Mouse (Mus musculus) forelimb bud, embryonic 11.5 days (tissue): ENCODE measurements around the gene Epn2.

Source experiments
- DNase-seq: peaks from one replicate; pipeline ENCODE4 v3.0.0-alpha.2; 2012; ENCODE audit warnings: low read depth, low spot score

Epn2 gene

DNA sequence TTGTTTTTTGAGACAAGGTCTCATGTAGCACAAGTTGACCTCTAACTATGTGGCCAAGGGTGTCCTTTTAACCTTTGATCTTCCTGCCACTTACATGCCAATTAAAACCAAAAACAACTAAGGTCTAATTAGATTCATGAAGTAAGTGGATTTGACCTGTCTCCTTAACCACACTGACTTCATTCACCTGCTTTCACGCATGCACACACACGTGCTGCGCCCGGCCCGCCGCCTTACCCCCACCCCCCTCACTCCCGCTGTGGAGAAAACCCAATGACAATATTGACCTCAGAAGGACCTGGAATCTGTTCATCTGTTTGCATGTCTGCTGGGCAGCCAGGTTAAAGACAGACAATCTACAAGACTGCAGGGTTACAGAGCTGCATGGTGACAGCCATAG, 38.8 kb downstream of the Epn2 start:
- DNase-seq = no peak

DNA sequence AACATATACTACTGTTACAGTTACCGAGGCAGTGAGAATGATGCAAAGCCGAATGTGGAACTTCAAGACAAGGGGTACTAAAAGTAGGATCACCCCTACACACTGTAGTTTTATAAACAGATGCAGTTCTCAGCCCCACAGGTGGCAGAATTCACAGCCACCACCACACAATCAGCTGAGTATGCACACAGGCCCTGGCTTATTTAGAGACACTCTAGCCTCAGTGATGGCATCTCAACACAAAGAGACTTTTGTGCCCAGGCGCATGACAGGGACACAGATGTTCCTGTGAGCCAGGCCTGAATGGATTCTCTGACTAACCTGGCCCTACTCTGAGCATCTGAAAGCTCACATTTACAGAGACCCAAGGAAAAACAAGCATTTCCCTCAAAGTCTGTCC, 42.1 kb downstream of the Epn2 start:
- no peak for DNase-seq

DNA sequence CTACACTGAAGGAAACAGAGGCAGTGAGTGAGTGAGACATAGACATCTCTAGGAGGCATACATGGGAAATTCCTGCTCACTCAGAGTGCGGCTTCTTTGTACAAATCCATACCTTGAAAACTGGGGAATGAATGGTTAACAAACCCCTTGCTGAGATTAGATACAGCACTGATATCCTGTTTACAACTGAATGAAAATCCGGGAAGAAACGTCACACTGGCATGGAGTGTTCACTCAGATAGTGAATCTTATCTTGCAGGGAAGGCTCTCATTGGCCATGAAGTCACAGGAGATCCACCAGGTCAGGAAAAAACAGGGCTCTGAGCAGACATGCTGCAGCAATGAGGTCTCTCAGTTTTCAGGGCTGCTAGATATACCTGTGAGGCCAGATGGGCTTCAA, 42.5 kb downstream of the Epn2 start:
- DNase-seq = no peak

DNA sequence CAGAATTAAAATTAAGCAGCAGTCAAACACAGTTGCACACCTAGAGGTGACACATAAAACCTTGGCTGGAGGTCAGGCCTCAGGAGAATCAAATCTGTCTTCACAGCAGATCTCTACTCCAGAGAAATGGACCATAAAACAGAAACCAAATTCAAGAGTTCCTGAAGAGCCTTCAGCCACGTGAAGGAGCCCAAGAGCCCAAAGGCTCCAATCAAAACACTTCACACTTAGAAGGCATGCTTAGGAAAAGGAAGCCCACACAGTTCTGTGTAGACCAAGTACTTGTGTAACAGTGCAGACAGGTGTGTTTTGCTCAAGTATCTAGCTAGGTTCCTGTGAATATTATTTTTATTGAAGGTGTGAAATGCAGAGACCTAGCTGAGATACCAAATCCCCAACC, 44.0 kb downstream of the Epn2 start:
- no peak for DNase-seq

- DNase-seq = no peak
These were observed 45.9 kb downstream of the Epn2 start for GRCm38 (mm10) chr11:61533571-61533970.

- DNase-seq = no peak
These were observed 46.7 kb downstream of the Epn2 start for GRCm38 (mm10) chr11:61532820-61533219.

DNA sequence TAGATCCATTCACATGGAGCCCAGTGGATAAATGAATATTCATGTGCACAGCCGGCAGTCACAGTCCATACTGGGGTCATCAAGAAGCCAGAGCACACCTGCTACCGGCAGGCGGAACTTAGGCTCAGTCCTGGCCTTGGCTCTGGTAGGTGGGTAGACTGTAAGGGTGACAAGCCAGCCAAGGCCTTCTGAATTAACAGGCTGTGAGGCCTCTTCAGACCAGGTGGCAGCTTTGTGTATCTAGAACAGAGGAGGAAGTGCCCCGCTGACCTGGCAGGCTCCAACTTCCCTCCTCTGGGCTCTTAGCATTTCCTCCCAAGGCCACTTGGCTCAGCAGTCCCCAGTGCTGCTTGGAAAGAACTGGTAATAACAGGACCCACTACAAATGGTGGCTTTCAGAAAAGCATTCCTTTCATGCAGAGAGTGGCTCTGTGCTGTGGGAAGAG, 50.2 kb downstream of the Epn2 start:
- DNase-seq = no peak

- DNase-seq = no peak
These were observed 52.6 kb downstream of the Epn2 start for GRCm38 (mm10) chr11:61526872-61527271.

DNA sequence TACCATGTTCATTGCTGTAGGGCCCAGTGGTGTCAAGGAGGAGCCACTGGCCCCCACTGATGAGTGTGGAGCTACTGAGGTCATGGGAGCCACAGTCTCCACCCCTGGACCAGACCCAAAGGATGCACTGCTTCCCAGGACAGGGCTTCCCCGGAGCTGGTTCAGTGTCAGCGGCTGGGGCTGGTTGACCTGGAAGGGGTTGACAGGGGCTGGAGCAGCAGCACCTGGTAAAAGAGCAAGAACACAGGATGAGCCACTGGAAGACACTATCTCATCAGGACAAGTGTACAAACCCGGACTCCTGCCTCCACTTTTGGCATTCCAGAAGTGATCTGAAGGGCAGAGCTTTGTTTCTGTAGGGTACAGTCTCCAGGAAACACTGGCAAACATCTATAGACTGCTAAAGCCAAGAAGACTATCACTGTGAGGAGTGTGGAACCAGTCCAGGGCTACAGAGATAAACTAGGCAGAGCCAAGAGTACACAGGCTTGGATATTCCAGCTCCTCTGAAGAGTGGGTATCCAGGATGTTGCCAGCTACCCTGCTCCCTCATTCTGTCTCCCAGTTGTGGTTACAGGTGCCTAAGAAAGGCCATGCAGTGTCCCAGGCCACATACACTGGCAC, 59.9 kb downstream of the Epn2 start:
- no peak for DNase-seq

GRCm38 (mm10) chr11:61518871-61519270, 60.6 kb downstream of the Epn2 start:
- DNase-seq = no peak

DNA sequence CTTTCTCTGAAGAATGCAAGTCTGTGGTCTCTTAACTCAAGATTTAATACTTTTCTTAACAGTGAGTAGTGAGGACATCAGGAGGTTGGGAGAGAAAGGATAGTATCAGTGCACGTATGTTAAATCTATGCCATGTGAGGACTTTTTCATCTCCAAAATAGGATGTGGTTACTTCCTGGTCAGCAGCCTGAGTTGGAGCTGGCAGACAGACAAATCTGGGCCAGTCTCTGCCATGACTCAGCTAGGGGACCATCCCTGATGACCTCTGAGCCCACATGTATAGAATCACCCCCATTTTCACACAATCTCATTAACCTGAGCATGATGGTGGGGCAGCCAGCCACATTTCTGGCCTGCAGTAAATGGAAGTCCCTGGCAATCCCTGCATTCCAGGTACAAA, 61.5 kb downstream of the Epn2 start:
- no peak for DNase-seq

GRCm38 (mm10) chr11:61514953-61515352, 64.5 kb downstream of the Epn2 start:
- peak; percentile 57 for DNase-seq

DNA sequence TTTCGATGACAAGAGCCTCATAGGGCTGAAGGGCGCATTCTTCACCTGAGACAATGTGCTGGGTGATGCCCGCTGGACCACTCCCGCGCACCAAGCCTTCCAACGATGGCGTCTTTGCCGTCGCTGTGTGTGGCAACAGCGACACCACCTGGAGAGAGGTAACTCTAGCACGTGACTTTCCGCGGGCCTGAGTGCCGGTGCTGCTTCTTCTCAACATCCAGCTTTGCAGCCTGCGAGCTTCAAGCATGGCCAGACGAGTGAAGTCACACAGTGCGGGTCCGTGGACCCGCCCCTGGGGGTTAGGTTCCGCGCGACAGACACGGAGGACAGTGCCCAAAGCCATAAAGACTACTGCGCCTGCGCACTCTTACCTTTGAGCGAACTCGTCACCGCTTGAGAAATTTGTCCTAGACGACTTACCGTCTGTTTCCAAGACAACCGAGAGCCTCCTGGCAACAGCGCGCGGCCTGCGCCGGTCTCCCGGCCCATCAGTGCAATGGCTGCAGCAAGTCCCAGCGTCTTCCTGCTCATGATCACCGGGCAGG, 74.7 kb downstream of the Epn2 start, which contains the start of gene B9d1:
Gene B9d1, plus strand, starts transcription at position 432 of the 545 bp plus-strand sequence.
- peak; percentile 98 for DNase-seq

- no peak for DNase-seq
These were observed 75.6 kb downstream of the Epn2 start for GRCm38 (mm10) chr11:61503933-61504332.

- no peak for DNase-seq
These were observed 80.6 kb downstream of the Epn2 start for GRCm38 (mm10) chr11:61498736-61499504.

- DNase-seq = no peak
These were observed 82.0 kb downstream of the Epn2 start for GRCm38 (mm10) chr11:61497490-61497889.

DNA sequence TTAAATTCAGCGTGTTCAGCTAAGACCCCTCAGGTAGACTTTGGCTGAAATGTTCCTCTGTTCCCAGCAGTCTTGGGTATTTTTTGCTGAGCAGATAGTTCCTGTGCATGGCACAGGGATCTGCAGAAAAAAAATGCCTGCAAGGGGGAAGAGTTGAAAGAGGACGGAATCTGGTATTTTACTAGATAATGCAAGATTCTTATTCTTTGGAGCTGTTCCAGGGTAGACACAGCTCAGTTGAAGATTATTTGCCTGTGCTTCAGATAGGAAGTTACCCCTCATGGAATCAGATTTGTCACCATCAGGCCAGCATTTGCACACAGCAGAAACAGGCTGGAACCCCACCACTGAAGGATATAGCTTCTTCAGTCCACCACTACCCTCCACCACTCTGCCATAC, 84.0 kb downstream of the Epn2 start:
- no peak for DNase-seq

- DNase-seq = peak; percentile 100
These were observed 85.1 kb downstream of the Epn2 start, which contains the start of gene Mapk7 for GRCm38 (mm10) chr11:61494129-61494997. TSS of gene Mapk7 (minus strand) at chr11:61494406.

DNA sequence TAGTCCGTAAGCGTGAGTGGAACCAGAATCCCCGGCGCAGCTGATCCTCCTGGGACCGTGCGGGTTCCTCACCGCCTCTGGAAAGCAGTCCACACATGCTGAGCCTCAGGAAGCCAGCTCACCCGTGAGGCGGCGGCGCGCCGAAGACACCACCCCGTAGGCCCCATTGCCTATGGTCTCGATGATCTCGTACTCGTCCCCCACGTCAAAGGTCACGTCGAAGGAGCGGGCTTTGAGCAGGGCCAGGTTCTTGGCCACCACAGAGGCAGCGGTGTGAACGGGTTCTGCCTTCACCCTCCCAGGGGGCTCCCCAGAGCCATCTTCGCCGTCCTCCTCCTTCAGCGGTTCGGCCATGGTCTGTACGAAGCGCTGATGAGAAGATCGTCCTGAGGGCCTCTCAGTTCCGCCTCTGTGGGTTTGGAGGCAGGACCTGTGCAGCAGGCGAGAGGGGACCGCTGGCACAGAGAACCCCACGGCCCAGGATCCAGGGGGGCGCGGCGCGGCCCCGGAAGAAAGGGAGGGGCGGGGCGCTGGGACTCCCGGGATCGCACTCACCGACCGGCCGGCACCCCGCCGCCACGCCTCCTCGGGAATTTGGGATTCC, 85.9 kb downstream of the Epn2 start:
- DNase-seq = no peak

DNA sequence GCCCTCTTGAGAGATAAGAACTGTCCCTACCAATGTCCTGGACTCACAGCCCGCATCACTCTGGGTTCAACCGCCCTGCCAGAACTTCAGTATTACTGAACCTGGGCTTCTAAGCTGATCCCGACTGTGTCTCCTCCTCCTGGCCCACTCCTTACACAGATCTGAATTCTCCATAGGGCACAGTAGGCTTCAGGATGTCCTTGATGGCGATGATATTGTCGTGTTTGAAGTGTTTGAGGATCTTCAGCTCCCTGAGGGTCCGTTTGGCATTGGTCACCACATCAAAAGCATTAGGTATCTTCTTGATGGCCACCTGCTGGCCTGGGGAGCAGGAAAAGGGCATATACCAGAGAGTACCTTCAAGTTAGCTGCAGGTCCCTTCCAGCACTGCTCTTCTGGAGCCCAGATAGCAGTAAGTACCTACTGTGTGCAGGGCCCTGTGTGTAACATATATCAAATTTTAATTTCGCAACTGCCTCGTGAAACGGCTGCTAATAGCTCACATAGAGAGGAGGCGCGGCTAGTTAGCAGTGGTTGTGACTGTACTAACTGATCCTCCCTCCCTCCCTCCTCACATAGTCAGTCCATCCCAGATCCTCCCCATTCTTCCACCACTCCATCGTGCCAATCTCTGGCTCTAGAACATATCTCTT, 86.6 kb downstream of the Epn2 start:
- no peak for DNase-seq

DNA sequence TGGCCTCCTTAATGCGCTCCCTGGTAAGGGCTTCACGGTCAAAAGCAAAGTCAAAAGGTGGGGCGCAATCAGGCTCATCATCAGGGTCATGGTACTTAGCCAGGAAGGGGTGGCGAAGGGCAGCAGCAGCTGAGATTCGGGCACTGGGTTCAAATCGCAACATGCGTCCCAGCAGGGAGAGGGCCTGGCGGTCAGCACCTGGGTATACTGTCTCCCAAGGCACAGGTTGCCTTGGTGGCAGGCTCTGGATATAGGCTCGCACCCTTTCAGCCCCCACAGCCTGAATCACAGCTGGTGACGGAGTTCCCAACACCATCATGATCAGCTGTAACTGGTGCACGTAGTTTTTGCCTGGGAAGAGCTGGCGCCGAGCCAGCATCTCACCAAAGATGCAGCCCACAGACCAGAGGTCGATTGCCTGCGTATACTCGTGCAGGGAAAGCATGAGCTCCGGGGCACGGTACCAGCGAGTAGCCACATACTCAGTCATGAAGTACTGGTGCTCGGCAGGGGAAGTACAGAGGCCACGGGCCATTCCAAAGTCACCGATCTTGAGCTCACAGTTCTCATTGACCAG, 88.5 kb downstream of the Epn2 start:
- no peak for DNase-seq
